Mouse (Mus musculus) brown adipose tissue, adult 24 weeks (tissue): Measurements from ENCODE around the gene F2rl2. TPM values are rescaled to one million over a fixed set of nuclear protein-coding genes. Genes with fewer than 3 reads are reported as not detected.

Experiments used
- H3K27ac ChIP-seq: fragments of 200-500 bp; replicated peaks from 2 replicates; pipeline ENCODE4 v1.5.1; 2012; ENCODE audit warnings: low read depth, mild to moderate bottlenecking, low read length
- H3K4me1 ChIP-seq: fragments of 200-500 bp; 2 replicates; pipeline ENCODE4 v1.6.1; 2012; ENCODE audit warnings: low read length, mixed read lengths; ENCODE audit not compliant: control insufficient read depth, insufficient read depth, insufficient read length
- H3K4me3 ChIP-seq: fragments of 200-500 bp; 2 replicates; pipeline ENCODE4 v1.5.1; 2012; ENCODE audit warnings: low read depth, mild to moderate bottlenecking, low read length, moderate library complexity; ENCODE audit not compliant: insufficient read depth
- polyA plus RNA-seq: library from polyadenylated mRNA; stranded (reverse); fragments of >200 nt; gene quantifications from 2 replicates; pipeline ENCODE4 v1.2.4, GENCODE M21; 2012; ENCODE audit not compliant: missing spikeins, insufficient read depth, insufficient read length

F2rl2 gene
- polyA plus RNA-seq, 1 experiment: 0.40 TPM

DNA sequence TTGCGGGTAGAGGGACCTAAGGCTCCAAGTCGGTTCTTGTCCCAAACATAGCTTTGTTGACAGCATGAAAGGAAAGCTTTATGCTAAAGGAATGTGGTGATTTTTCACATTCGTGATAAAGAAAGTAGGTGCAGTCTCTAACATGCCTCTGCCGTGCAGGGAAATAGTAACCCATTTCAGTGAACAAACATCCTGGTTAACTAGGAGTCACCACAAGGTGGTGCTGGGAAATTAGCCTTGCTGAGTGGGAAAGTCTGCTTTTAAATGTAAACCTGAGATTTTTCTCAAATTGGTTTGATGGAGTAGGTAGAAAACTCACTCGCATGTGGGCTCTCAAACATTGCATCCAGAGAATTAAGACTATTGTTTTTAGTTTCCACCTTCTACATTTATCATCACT lies 43.0 kb downstream of the F2rl2 start:
- H3K4me1 ChIP-seq: no peaks in the 10 kb centered on the region

GRCm38 (mm10) chr13:95741813-95742689 lies 45.4 kb downstream of the F2rl2 start:
- Histone ChIP-seq H3K4me3 (no peak overlapping the region), H3K27ac (no peak overlapping the region)

More for the DNA sequence above, 43.0 kb downstream of the F2rl2 start:
- no peak overlapping the region for H3K27ac ChIP-seq
- no peak overlapping the region for H3K4me3 ChIP-seq

GRCm38 (mm10) chr13:95742881-95743466 lies 46.3 kb downstream of the F2rl2 start:
- Histone ChIP-seq H3K4me1 (no peaks in the 10 kb centered on the region), H3K27ac (no peak overlapping the region), H3K4me3 (no peak overlapping the region)

More at GRCm38 (mm10) chr13:95741813-95742689, 45.4 kb downstream of the F2rl2 start:
- no peaks in the 10 kb centered on the region for H3K4me1 ChIP-seq

DNA sequence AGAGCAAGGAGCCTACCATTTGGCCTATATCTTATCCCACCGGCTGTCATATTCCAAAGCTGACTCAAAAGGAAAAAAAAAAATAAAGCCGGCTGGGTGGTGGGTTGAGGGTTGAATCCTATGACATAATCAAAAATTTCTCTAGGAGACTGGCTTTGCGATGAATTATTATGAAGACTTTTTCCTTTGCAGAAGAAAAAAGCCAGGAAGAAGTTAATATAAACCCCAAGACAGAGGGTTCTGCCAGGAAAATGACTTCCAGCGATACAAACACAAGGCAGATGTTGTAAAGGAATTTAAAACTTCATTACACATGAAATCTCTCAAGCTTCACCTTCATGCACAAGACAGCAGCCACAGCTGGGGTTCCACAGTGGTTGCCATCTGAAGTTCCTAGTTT lies 48.8 kb downstream of the F2rl2 start:
- H3K4me3 ChIP-seq: no peak overlapping the region
- no peak overlapping the region for H3K27ac ChIP-seq
- no peaks in the 10 kb centered on the region for H3K4me1 ChIP-seq

DNA sequence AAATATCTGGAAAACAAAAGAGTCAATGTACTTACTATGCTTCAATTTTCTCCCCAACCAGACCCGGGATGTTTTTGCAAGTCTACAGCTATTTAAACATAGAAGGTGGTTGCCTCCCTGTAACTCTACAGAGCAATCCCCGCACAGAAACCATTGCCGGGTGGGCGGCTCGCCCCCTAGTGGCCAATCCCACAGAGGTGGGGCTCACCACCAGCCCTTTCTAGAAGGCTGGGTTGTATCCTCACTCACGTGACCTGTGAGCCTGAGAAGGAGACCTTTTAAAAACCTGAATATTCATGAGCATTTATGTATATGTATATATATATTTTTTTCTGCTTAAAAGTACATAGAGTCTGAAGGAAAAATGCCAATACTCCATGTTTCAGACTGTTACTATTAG lies 49.9 kb downstream of the F2rl2 start:
- no peak overlapping the region for H3K4me3 ChIP-seq

GRCm38 (mm10) chr13:95747101-95747500 lies 50.4 kb downstream of the F2rl2 start:
- Histone ChIP-seq H3K27ac (no peak overlapping the region), H3K4me1 (no peaks in the 10 kb centered on the region), H3K4me3 (no peak overlapping the region)

More for the DNA sequence above, 49.9 kb downstream of the F2rl2 start:
- no peaks in the 10 kb centered on the region for H3K4me1 ChIP-seq
- no peak overlapping the region for H3K27ac ChIP-seq

DNA sequence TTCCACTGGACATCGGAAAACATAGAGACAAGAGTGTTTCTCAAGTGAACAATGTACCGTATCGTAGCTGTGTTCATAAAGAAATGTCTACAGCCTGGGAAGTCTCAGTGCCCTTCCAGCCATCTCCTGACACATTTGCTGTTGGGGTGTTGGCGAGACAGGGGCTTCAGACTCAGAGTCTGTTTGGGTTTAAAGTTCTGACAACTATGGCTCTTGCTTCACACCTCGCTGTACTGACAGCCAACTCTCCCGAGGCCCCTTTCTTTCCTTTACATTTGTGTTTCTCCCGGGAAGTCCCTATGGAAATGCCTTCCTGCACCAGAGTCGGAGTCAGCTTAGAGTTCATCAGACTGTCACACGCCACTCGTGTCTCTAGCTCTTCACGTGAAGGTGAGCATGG lies 50.9 kb downstream of the F2rl2 start:
- H3K4me1 ChIP-seq: no peaks in the 10 kb centered on the region
- H3K4me3 ChIP-seq: no peak overlapping the region
- H3K27ac ChIP-seq: no peak overlapping the region

Other genes with a start within 250 kb of the F2rl2 start
- not detected in 2 replicates for gene S100z, start 218.1 kb upstream of the F2rl2 start, polyA plus RNA-seq
- not detected in 2 replicates for gene F2rl1, start 171.6 kb upstream of the F2rl2 start, polyA plus RNA-seq
- 5.7 and 10.9 TPM in 2 replicates for gene F2r, start 78.4 kb upstream of the F2rl2 start, polyA plus RNA-seq
- gene Iqgap2, start 195.1 kb downstream of the F2rl2 start, polyA plus RNA-seq: 1.1 and 2.7 TPM in 2 replicates